Mouse (Mus musculus): ENCODE results near the gene Gspt2. TPM values are rescaled to one million over a fixed set of nuclear protein-coding genes. Genes with fewer than 3 reads are reported as not detected.
A peak's percentile ranks its signal among the peaks of the same experiment; 100 is the strongest.
"Not testable (repeated sequence)": the region's sequence is repeated elsewhere in the genome, so short reads cannot be mapped to it uniquely, and the experiment has no call there.

Gene Gspt2
- total RNA-seq (2021), result 10 to 100 TPM; 37.6 to 40.1 TPM

DNA sequence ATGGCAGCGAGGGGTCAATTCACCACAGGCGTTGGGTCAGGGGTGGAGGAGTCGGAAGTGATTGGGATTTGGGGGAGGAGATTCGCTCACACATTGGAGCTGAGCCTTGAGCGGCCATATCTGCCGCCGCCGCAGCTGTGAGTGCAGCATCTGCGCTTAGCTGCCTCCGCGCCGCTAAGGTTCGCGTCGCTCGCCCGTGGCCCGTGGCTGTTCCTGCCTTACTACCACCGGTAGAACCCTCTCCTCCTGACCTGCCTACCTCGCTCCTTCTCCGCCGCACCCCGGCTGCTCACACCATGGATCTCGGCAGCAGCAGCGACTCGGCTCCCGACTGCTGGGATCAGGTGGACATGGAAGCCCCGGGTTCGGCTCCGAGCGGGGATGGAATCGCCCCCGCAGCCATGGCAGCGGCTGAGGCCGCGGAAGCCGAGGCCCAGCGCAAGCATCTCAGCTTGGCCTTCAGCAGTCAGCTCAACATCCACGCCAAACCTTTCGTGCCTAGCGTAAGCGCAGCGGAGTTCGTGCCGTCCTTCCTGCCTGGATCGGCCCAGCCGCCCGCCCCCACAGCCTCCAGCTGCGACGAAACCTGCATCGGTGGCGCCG is at the start of gene Gspt2:
Gene Gspt2, plus strand, starts transcription at position 109 of the 603 bp plus-strand sequence.
- peak; percentile 20 to 28 for DNase-seq (ENCODE audit: extremely low spot score in 1 of 2, low spot score in 1 of 2)

DNA sequence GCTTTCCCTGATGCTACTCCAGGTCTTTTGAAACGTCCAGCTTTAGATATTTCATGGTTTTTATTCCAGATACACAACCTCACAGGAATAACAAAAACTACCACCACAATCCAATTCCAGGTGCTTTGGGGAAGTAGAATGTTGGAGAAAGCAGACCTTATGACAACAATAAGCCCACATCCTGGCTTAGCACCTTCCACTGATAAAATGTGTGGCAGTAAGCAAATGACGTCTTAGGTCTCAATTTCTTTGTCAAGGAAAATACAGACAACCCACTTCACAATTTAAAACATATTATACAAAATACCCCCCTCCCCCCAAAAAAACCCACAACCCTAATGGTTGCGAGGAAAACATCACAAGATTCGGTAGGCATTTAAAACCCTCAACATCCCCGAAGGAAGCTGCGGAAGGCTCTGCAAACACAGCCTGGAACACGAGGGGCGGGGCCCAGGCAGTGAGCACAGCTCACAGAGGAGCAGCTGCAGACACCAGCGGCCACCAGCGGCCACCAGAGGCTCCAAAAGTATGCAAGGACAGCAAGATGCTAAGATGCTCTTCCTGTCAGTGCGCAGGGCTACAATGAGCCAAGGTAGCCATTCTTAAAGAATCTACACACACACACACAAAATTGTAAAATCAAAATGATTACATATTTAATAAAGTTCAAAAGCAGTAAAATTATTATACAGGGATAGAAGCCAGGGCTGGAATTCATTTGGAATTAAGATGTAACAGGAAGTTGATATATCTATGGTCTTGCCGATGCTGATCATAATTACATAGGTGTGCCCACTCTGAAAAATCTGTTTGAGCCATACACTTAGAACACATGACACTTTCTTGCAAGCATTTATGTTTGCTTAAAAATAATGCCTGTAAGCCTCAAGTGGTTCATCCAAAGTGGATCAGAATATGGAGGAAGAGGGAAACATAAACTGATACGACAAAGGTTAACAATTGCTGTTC is 10.8 kb upstream of the Gspt2 start:
- DNase-seq (ENCODE audit: extremely low spot score in 1 of 2, low spot score in 1 of 2), result peak in 1 of 2 experiments; percentile 24

DNA sequence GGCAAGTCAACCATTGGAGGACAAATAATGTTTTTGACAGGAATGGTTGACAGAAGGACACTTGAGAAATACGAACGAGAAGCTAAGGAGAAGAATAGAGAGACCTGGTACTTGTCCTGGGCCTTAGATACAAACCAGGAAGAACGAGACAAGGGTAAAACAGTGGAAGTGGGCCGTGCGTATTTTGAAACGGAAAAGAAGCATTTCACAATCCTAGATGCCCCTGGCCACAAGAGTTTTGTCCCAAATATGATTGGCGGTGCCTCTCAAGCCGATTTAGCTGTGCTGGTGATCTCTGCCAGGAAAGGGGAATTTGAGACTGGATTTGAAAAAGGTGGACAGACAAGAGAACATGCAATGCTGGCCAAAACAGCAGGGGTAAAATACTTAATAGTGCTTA is 1.0 kb downstream of the Gspt2 start:
- no peak for DNase-seq (ENCODE audit: extremely low spot score in 1 of 2, low spot score in 1 of 2)

DNA sequence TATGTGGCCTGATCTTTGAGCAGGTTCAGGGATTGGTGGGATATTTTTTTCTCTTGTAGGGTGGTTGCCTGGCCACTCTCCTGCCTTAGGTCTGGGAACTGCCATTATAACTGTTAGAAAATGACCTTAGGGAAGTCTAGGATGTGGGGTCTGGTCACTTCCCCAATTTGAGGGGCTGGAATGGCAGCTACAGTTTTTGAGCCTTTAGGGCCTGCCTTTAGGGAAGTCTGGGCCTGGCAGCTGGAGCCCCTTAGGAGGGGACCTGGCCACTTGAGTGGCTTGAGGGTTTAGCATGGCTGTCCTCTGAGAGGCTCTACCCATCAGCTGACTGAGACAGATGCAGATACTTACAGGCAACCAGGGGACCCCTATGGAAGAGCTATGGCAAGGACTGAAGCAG is 12.7 kb downstream of the Gspt2 start:
- no peak for DNase-seq (ENCODE audit: extremely low spot score in 1 of 2, low spot score in 1 of 2)

DNA sequence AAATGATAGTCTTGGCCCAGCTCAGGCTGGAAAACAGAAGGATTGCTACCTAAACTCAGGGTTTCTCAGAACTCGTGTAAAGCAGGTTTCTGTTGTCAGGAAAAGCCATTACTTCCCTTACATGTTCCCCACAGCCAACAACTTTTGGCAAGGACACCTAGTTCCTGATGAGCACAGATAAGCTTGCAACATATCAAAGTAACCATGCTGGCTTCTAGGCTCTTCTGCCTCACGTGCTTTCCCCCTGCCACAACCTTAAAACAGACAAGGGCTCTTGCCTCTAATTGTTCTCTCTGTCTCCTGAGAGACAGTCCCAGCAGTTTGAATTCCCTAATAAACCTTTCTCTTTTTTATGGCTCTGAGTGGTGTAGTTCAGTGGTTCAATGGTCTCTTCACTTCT is 21.9 kb downstream of the Gspt2 start:
- DNase-seq (ENCODE audit: extremely low spot score in 1 of 2, low spot score in 1 of 2), result no peak

DNA sequence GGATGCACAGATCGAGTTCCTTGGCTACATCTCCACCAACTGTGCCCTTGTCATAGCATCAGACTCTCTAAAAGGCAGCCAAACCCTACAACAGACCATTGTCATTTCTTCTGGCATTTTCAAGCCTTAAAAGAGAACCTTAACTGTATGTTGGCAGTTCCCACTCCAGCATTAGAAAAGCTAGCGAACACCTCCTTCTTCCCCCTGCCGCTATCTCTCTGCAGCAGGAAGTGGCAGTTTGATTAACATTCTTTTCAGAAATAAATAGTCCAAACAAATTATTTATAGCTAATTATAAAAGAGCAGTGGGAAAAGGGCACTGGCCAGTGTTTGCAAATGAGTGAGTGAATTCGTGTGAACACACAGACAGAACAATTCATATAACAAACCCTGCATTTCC is 34.9 kb downstream of the Gspt2 start:
- no peak for DNase-seq (ENCODE audit: extremely low spot score in 1 of 2, low spot score in 1 of 2)

DNA sequence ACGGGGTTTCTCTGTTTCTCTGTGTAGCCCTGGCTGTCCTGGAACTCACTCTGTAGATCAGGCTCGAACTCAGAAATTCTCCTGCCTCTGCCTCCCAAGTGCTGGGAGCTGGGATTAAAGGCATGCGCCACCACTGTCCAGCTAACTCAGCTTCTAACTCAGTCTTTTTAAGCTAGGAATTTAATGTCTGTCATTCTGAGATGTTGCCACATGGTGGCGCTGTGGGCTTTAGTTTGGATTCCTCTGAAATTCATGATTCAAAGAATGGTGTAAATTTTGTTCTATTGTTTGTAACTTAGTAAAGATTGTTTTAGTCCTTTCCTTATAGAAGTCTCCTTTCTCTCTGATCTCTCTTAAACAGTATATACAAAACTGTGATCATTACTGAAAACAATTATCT is 39.1 kb downstream of the Gspt2 start:
- DNase-seq (ENCODE audit: extremely low spot score in 1 of 2, low spot score in 1 of 2), result peak in 1 of 2 experiments; percentile 50

DNA sequence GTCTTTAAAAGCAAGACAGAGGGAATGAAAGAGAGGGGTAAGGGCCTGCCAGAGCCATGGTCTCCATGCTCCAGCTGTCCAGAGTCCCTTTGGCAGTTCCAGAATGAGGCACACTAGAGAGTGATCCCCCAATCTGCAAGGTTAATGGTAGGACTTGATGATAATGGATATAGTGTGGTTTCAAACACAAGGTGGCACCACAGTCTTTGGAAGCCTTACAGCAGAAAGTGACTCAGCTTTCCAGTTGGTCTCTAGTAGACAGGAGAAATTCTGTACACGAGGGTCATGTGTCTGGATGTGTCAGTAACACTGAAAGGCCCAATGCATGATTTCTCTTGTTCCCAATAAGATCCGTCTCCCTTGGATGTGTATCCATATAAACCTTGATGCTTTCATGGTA is 45.7 kb downstream of the Gspt2 start:
- not testable (repeated sequence) for DNase-seq (ENCODE audit: extremely low spot score in 1 of 2, low spot score in 1 of 2)

DNA sequence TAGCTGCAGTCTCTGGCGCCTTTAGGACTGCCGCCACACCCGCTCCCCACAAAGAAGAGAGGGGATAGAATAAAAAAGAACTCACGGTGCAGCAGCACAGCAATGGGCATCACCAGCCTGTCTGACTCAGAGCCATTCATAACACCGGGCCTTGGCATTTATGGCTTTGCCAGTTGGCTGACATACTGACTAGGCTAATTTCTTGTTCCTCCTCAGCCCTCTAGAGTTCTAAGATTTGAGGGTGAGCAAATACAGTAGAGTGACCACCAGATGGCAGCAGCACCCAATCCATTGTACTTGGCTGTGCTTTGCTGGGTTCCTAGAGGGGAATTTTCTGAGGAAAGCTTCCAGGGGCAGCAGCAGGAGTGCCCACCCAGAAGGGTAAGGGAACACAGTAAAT is 53.7 kb downstream of the Gspt2 start:
- DNase-seq (ENCODE audit: extremely low spot score in 1 of 2, low spot score in 1 of 2), result peak in 1 of 2 experiments; percentile 3

Other genes with a start within 250 kb of the Gspt2 start
- 100 to 1,000 TPM; 485 to 545 TPM for gene Maged1, start 93.9 kb upstream of the Gspt2 start, total RNA-seq (2021)
- 10 to 100 TPM; 16.3 to 19.0 TPM for gene Zxdb, start 88.5 kb downstream of the Gspt2 start, total RNA-seq (2021)